Mouse (Mus musculus) left cerebral cortex, adult 2 months (tissue): ENCODE measurements around the gene Srm. TPM values are rescaled to one million over a fixed set of nuclear protein-coding genes. Genes with fewer than 3 reads are reported as not detected.

Experiments used
- DNase-seq, 2 experiments: peaks; one replicate each; pipeline ENCODE4 v3.0.0; 2021 to 2022; ENCODE audit warnings: low spot score in 2 of 2, mixed read lengths in 1 of 2; ENCODE audit errors: extremely low spot score in 1 of 2
- H3K27ac ChIP-seq: fragments of 200-600 bp; 2 replicates; pipeline ENCODE4 v1.8.1; 2022
- H3K4me3 ChIP-seq: fragments of 200-600 bp; 2 replicates; pipeline ENCODE4 v1.8.1; 2022
- CTCF ChIP-seq: fragments of 200-600 bp; IDR thresholded peaks from 2 replicates; pipeline ENCODE4 v1.8.1; 2022; ENCODE audit warnings: antibody characterized with exemption, mild to moderate bottlenecking, moderate library complexity
- intact Hi-C: fragments of 180-260 bp; cut with DNase I; formaldehyde crosslinking; loops from one replicate; pipeline ENCODE4 v1.15.1; 2025
- total RNA-seq, 2 experiments: library from RNA; stranded (reverse); gene quantifications; 2 replicates each; pipeline ENCODE4 v1.2.3; 2021

Srm gene
- total RNA-seq, 2 experiments from 2014 or later, result 77.2 to 77.4 TPM

- no peak overlapping the region for H3K27ac ChIP-seq
- intact Hi-C loops, result no loop called here
- H3K4me3 ChIP-seq, result no peak overlapping the region
- no peak for TF ChIP-seq CTCF
- DNase-seq, result no peak
Observed at GRCm38 (mm10) chr4:148586648-148587047, 4.7 kb upstream of the Srm start.

- H3K27ac ChIP-seq, result 0 out of 2 replicates have a peak overlapping the region, but pooled peaks have one; percentile 0
- TF ChIP-seq CTCF, result no peak
Observed at GRCm38 (mm10) chr4:148588793-148589192, 2.5 kb upstream of the Srm start.

GRCm38 (mm10) chr4:148589565-148589964 is 1.7 kb upstream of the Srm start:
- H3K4me3 ChIP-seq, result no peak overlapping the region
- no peak for TF ChIP-seq CTCF
- DNase-seq, result no peak
- intact Hi-C loops, result no loop called here
- no peak overlapping the region for H3K27ac ChIP-seq

More at GRCm38 (mm10) chr4:148588793-148589192, 2.5 kb upstream of the Srm start:
- no peak for DNase-seq
- intact Hi-C loops, result no loop called here
- H3K4me3 ChIP-seq, result no peak overlapping the region

DNA sequence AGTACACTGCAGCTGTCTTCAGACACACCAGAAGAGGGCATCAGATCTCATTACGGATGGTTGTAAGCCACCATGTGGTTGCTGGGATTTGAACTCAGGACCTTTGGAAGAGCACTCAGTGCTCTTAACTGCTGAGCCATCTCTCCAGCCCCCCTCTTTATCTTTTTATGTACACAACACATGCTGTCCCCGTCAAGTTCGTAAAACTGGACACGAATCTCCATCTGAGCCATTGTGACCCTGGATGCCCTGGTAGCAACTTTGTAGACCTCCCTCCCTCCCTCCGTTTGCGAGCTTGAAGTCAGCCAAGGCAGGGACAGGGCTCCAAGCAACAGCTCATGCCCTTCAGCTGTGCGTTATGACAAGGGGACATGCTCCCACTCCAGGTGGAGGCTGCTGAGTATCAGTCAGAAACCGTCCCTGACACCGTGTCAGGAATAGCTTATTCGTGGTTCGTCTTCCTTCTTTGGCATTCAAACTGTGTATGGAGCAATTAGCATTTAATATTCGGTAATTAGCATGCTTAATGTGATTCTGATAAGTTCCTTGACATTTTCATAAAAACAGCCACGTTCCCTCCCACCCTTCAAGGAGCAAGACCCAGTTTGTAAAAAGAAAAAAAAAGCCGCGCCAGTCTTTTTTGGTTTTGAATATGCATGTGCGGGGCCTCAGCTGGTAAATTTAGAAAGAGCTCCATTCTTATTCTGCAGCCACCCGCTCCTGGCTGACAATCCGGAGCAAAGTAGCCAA is 707 bp upstream of the Srm start:
- TF ChIP-seq CTCF, result peak; percentile 14
- no peak for DNase-seq
- Histone ChIP-seq H3K27ac (peak overlapping the region; percentile 90), H3K4me3 (peak overlapping the region; percentile 89)
- intact Hi-C loops, result no loop called here

DNA sequence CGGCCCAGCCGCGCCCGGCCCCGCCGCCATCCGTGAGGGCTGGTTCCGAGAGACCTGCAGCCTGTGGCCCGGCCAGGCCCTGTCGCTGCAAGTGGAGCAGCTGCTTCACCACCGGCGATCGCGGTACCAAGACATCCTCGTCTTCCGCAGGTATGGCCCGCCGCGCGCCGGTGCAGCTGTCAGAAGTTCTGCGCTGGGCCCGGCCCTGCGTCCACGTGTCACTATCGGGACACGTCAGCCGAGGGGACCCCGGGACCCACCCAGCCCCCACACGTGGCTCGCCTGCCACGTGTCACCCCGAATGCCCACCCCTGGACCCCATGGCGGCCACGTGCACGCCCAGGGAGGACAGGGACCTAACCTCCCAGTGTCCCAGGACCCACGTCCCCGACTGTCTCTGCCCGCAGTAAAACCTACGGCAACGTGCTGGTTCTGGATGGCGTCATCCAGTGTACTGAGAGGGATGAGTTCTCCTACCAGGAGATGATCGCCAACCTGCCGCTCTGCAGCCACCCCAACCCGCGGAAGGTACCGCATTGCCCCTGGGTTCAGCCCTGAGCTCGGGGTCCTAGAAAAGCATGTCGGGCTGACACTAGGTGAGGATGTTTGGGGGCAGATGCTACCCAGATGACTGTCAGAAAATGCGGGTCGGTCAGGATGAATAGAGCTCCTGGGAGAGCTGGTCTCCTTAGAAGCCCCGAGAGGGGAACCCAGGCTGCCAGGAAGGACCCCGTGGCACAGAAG is 506 bp downstream of the Srm start:
- DNase-seq, result no peak
- peak overlapping the region; percentile 89 for H3K4me3 ChIP-seq
- TF ChIP-seq CTCF, result no peak
- H3K27ac ChIP-seq, result peak overlapping the region; percentile 81
- intact Hi-C loops, result no loop called here

GRCm38 (mm10) chr4:148593996-148594395 is 2.7 kb downstream of the Srm start:
- DNase-seq, result no peak
- TF ChIP-seq CTCF, result no peak
- intact Hi-C loops, result no loop called here
- Histone ChIP-seq H3K4me3 (no peak overlapping the region), H3K27ac (no peak overlapping the region)

GRCm38 (mm10) chr4:148595916-148596315 is 4.6 kb downstream of the Srm start:
- no peak for DNase-seq
- TF ChIP-seq CTCF, result no peak
- Histone ChIP-seq H3K4me3 (no peak overlapping the region), H3K27ac (no peak overlapping the region)
- intact Hi-C loops, result no loop called here

GRCm38 (mm10) chr4:148596731-148597130 is 5.4 kb downstream of the Srm start:
- intact Hi-C loops, result no loop called here
- no peak for TF ChIP-seq CTCF

DNA sequence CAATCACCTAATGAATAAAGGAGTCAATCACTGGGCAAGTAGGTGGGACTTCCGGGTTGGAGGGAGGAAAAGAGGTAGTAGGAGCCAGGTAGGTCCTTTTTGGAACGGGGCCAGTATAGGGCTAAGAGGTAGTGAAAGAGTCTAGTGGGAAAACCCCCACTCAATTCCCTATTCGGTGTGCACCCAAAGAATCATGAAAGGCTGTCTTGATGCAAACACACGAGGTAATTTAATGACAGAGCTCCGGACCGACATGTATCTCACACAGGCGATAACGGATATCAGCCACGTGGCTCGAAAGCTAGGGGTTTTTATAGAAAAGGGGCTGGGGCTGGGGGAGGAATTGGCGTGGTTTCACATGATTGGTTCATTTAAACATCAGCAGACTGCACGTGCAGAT is 7.5 kb downstream of the Srm start:
- TF ChIP-seq CTCF, result no peak
- no peak for DNase-seq
- H3K27ac ChIP-seq, result no peak overlapping the region
- intact Hi-C loops, result no loop called here
- H3K4me3 ChIP-seq, result no peak overlapping the region

More at GRCm38 (mm10) chr4:148596731-148597130, 5.4 kb downstream of the Srm start:
- Histone ChIP-seq H3K27ac (no peak overlapping the region), H3K4me3 (no peak overlapping the region)
- DNase-seq, result no peak

DNA sequence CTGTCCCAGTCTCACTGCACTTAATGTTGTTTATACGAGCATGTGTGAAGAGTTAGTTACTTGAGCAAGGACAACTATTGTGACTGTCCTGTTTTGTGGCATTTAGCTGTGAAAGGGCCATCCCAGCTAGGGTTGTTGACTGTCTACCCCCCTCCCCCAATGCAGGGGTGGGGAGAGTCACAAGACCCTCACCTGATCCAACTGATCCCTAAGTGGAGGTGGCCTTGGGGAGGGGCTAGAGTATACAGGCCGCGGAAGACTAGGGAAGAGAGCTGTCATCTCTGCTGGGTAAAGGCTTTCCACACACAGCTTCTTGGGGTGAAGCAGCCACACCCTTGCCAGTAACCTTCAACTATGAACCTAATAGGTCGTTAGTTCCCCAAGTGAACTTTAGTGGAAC is 9.0 kb downstream of the Srm start:
- intact Hi-C loops, result no loop called here
- TF ChIP-seq CTCF, result no peak

DNA sequence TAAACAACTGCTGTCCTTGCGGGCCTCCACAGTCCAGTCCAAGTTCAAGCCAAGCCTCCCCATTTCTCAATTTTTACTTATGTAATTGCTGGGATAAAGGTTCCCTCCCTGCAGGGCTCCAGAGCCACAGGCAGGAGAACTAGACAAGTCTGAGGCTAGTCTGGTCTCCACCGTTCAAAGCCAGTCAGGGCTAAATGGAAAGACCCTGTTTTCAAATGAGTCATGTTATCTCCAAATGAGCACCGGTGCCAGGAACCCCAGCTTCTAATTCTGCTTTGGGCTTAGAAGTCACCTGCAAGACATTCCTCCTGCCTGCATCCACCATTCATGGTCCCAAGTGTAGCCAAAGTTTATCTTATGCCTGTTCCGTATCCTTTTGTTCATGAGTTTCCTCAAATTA is 10.6 kb downstream of the Srm start:
- peak overlapping the region; percentile 57 for H3K27ac ChIP-seq

More for the DNA sequence above, 9.0 kb downstream of the Srm start:
- Histone ChIP-seq H3K4me3 (no peak overlapping the region), H3K27ac (no peak overlapping the region)
- DNase-seq, result no peak

DNA sequence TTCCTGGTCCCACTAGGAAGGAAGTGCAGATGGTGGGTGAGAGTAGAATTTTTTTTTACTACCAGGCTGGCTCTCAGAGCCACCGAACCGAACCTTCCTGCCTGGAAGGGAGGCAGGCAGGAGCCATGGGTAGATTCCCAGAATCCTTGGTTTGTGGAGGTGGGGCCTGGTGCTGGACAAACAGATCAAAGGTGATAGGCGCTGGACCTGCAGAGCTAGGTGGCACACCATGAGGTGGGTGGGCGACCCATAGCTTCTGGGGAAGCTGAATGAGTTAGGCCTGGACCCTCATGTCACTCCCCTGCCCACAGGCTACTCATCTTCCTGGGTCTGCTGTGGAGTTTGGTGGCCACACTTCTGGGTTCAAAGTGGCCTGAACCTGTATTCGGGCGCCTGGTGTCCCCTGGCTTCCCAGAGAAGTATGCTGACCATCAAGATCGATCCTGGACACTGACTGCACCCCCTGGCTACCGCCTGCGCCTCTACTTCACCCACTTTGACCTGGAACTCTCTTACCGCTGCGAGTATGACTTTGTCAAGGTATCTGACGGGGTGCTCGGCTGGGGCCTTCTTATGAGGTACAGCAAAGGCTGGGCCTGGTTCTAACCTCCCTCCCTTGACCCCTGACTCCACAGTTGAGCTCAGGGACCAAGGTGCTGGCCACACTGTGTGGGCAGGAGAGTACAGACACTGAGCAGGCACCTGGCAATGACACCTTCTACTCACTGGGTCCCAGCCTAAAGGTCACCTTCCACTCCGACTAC is 11.2 kb downstream of the Srm start, which contains the start of gene Masp2:
Gene Masp2, plus strand, starts transcription at position 198 of the 764 bp plus-strand sequence.
- TF ChIP-seq CTCF, result no peak
- intact Hi-C loops, result no loop called here
- no peak for DNase-seq
- Histone ChIP-seq H3K27ac (peak within 1 kb of the TSS; percentile 79), H3K4me3 (no peak within 1 kb of the TSS)

More for the DNA sequence above, 10.6 kb downstream of the Srm start:
- TF ChIP-seq CTCF, result no peak
- H3K4me3 ChIP-seq, result no peak overlapping the region
- no peak for DNase-seq
- intact Hi-C loops, result no loop called here
